Mouse (Mus musculus): Measurements from ENCODE around the gene Olfr360. TPM values are rescaled to one million over a fixed set of nuclear protein-coding genes. Genes with fewer than 3 reads are reported as not detected.
"Not testable (repeated sequence)": the region's sequence is repeated elsewhere in the genome, so short reads cannot be mapped to it uniquely, and the experiment has no call there.

Olfr360 gene
- total RNA-seq (2015), result not detected in 2 replicates
- total RNA-seq (2017), result not detected in 2 replicates

- ATAC-seq (ENCODE audit: poor library complexity, severe bottlenecking), result no peak
These were observed at the start of gene Olfr360 for GRCm38 (mm10) chr2:37065446-37065845. Olfr360 (plus strand) TSS chr2:37065746.

GRCm38 (mm10) chr2:37089190-37089589 is 23.6 kb downstream of the Olfr360 start, which contains the start of gene Olfr361:
Olfr361 (minus strand) TSS chr2:37089290.
- ATAC-seq (ENCODE audit: poor library complexity, severe bottlenecking), result not testable (repeated sequence)

GRCm38 (mm10) chr2:37117810-37118209 is 52.3 kb downstream of the Olfr360 start, which contains the start of gene Olfr362:
Olfr362 (minus strand) TSS chr2:37117910.
- no peak for ATAC-seq (ENCODE audit: poor library complexity, severe bottlenecking)

Other genes with a start within 250 kb of the Olfr360 start
- not detected in 2 replicates for gene Olfr3, start 248.7 kb upstream of the Olfr360 start, total RNA-seq (2015)
- not detected in 2 replicates for gene Olfr3, start 248.7 kb upstream of the Olfr360 start, total RNA-seq (2017)
- gene Olfr350, start 219.4 kb upstream of the Olfr360 start, total RNA-seq (2015), result not detected in 2 replicates
- not detected in 2 replicates for gene Olfr350, start 219.4 kb upstream of the Olfr360 start, total RNA-seq (2017)
- gene Olfr351, start 203.1 kb upstream of the Olfr360 start, total RNA-seq (2015), result not detected in 2 replicates
- gene Olfr351, start 203.1 kb upstream of the Olfr360 start, total RNA-seq (2017), result not detected in 2 replicates
- gene Olfr352, start 197.3 kb upstream of the Olfr360 start, total RNA-seq (2015), result not detected in 2 replicates
- gene Olfr352, start 197.3 kb upstream of the Olfr360 start, total RNA-seq (2017), result not detected in 2 replicates
- gene Olfr353, start 172.8 kb upstream of the Olfr360 start, total RNA-seq (2015), result not detected in 2 replicates
- gene Olfr353, start 172.8 kb upstream of the Olfr360 start, total RNA-seq (2017), result not detected in 2 replicates
- not detected in 2 replicates for gene Olfr354, start 160.1 kb upstream of the Olfr360 start, total RNA-seq (2015)
- not detected in 2 replicates for gene Olfr354, start 160.1 kb upstream of the Olfr360 start, total RNA-seq (2017)
- not detected in 2 replicates for gene Olfr355, start 136.8 kb upstream of the Olfr360 start, total RNA-seq (2015)
- gene Olfr355, start 136.8 kb upstream of the Olfr360 start, total RNA-seq (2017), result not detected in 2 replicates
- not detected in 2 replicates for gene Olfr356, start 128.6 kb upstream of the Olfr360 start, total RNA-seq (2015)
- not detected in 2 replicates for gene Olfr356, start 128.6 kb upstream of the Olfr360 start, total RNA-seq (2017)
- gene Olfr357, start 71.9 kb upstream of the Olfr360 start, total RNA-seq (2015), result not detected in 2 replicates
- gene Olfr357, start 71.9 kb upstream of the Olfr360 start, total RNA-seq (2017), result not detected in 2 replicates
- not detected in 2 replicates for gene Olfr358, start 56.4 kb upstream of the Olfr360 start, total RNA-seq (2015)
- not detected in 2 replicates for gene Olfr358, start 56.4 kb upstream of the Olfr360 start, total RNA-seq (2017)
- gene Olfr361, start 23.5 kb downstream of the Olfr360 start, total RNA-seq (2015), result not detected in 2 replicates
- gene Olfr361, start 23.5 kb downstream of the Olfr360 start, total RNA-seq (2017), result not detected in 2 replicates
- not detected in 2 replicates for gene Olfr362, start 52.2 kb downstream of the Olfr360 start, total RNA-seq (2015)
- not detected in 2 replicates for gene Olfr362, start 52.2 kb downstream of the Olfr360 start, total RNA-seq (2017)
- not detected in 2 replicates for gene Olfr364-ps1, start 73.6 kb downstream of the Olfr360 start, total RNA-seq (2015)
- gene Olfr364-ps1, start 73.6 kb downstream of the Olfr360 start, total RNA-seq (2017), result not detected in 2 replicates
- gene Olfr365, start 122.5 kb downstream of the Olfr360 start, total RNA-seq (2015), result not detected in 2 replicates
- not detected in 2 replicates for gene Olfr365, start 122.5 kb downstream of the Olfr360 start, total RNA-seq (2017)
- not detected in 2 replicates for gene Olfr366, start 145.8 kb downstream of the Olfr360 start, total RNA-seq (2015)
- not detected in 2 replicates for gene Olfr366, start 145.8 kb downstream of the Olfr360 start, total RNA-seq (2017)